ENCODE assay signal across 8 mouse cellular contexts in genomic region chr10:3740504-3741388, GRCm38 (mm10). TPM values are rescaled to one million over a fixed set of nuclear protein-coding genes. Genes with fewer than 3 reads are reported as not detected.
DNase-seq lines count a peak whose midpoint lies in the region; ATAC-seq lines count a peak whose summit lies in the region.

No protein-coding gene starts in this region.

- 0% methylated on average over 43 of the region's 47 CpGs for WGBS in heart, embryonic 15.5 days
- 0% methylated on average over 33 of the region's 47 CpGs for WGBS in neural tube, embryonic 15.5 days

- H3K4me3 ChIP-seq in heart, embryonic 15.5 days = peak overlapping the region; percentile 77
- H3K4me3 ChIP-seq in neural tube, embryonic 15.5 days (replicated peaks) = peak overlapping the region; percentile 61

- H3K36me3 ChIP-seq in heart, embryonic 15.5 days = no peaks in the 10 kb centered on the region
- no peaks in the 10 kb centered on the region for H3K36me3 ChIP-seq in neural tube, embryonic 15.5 days

- peak overlapping the region; percentile 98 for H3K4me2 ChIP-seq in heart, embryonic 15.5 days
- H3K4me2 ChIP-seq in neural tube, embryonic 15.5 days = peak overlapping the region; percentile 98

- H3K27me3 ChIP-seq in heart, embryonic 15.5 days = no peaks in the 10 kb centered on the region
- no peaks in the 10 kb centered on the region for H3K27me3 ChIP-seq in neural tube, embryonic 15.5 days (replicated peaks)

- peak; percentile 69 for DNase-seq in ES-CJ7 (ENCODE audit: low read depth, low spot score)
- peak; percentile 36 to 59 for DNase-seq in adrenal gland, postnatal 36 days
- DNase-seq in fat pad, adult 2 months (ENCODE audit: extremely low read depth, low read depth, low spot score) = peak; percentile 46
- DNase-seq in kidney, postnatal 14 days = peak; percentile 74
- DNase-seq in lung, adult 18-20 months = peak; percentile 36 to 60
- DNase-seq in urinary bladder, postnatal 25 days (ENCODE audit: low spot score) = peak; percentile 15

- peak overlapping the region; percentile 87 for H3K27ac ChIP-seq in heart, embryonic 15.5 days
- H3K27ac ChIP-seq in neural tube, embryonic 15.5 days (replicated peaks) = peak overlapping the region; percentile 79

- H3K9me3 ChIP-seq in heart, embryonic 15.5 days (replicated peaks) = no peaks in the 10 kb centered on the region
- H3K9me3 ChIP-seq in neural tube, embryonic 15.5 days (replicated peaks) = no peaks in the 10 kb centered on the region

- peaks cover 6% of the 10 kb centered on the region; the same call in 1 of the 2 replicates for H3K4me1 ChIP-seq in heart, embryonic 15.5 days (replicated peaks)
- peaks cover 8% of the 10 kb centered on the region for H3K4me1 ChIP-seq in neural tube, embryonic 15.5 days

- ATAC-seq in heart, embryonic 15.5 days (replicated peaks; ENCODE audit: insufficient number of reproducible peaks, insufficient read depth, low FRiP score, low read depth) = peak; percentile 63
- ATAC-seq in neural tube, embryonic 15.5 days (ENCODE audit: low FRiP score) = peak; percentile 84

- peak overlapping the region; percentile 75 for H3K9ac ChIP-seq in heart, embryonic 15.5 days
- H3K9ac ChIP-seq in neural tube, embryonic 15.5 days (replicated peaks) = peak overlapping the region; percentile 65

RNA-seq across cellular contexts. Expression of gene Plekhg1, which starts 0.6 kb away (rescaled TPM):
- 1 to 10 TPM; 5.5 to 7.7 TPM for total RNA-seq in adrenal gland, postnatal 36 days (2021)
- polyA plus RNA-seq in heart, embryonic 15.5 days (2015; fragmentation: Nextera tagmentation; extraction: Ambion mirVana) = 7.6 and 8.0 TPM in 2 replicates
- 6.5 and 7.4 TPM in 2 replicates for polyA plus RNA-seq in neural tube, embryonic 15.5 days (2015; fragmentation: Nextera tagmentation; extraction: Ambion mirVana)

Comparison
In these comparisons a context has a peak if more than half of its experiments do, and no peak if none do; other contexts are left out.
1. Peak in every context shown above with its lines: DNase-seq, ATAC-seq, H3K4me3 ChIP-seq and H3K27ac ChIP-seq.
2. DNase-seq: peak in every context shown above with its lines; median percentile 74 in kidney, postnatal 14 days; 69 in ES-CJ7; 48 in lung, adult 18-20 months; 48 in adrenal gland, postnatal 36 days; 46 in fat pad, adult 2 months; 15 in urinary bladder, postnatal 25 days.